Mouse (Mus musculus) forebrain, embryonic 10.5 days (tissue): Measurements from ENCODE around the gene Tmem184b. TPM values are rescaled to one million over a fixed set of nuclear protein-coding genes. Genes with fewer than 3 reads are reported as not detected.
A peak's percentile ranks its signal among the peaks of the same experiment; 100 is the strongest.

Source experiments
- DNase-seq: peaks from one replicate; pipeline ENCODE4 v3.0.0-alpha.2; 2017; ENCODE audit warnings: low spot score; ENCODE audit errors: extremely low spot score
- H3K27ac ChIP-seq: fragments of 300-500 bp; sonication (generic); 2 replicates; pipeline ENCODE4 v1.5.1; 2016; ENCODE audit warnings: mild to moderate bottlenecking
- H3K27me3 ChIP-seq: fragments of 300-500 bp; sonication (generic); 2 replicates; pipeline ENCODE4 v1.6.1; 2016; ENCODE audit warnings: mild to moderate bottlenecking; ENCODE audit not compliant: poor library complexity, severe bottlenecking
- H3K36me3 ChIP-seq: fragments of 300-500 bp; sonication (generic); replicated peaks from 2 replicates; pipeline ENCODE4 v1.6.1; 2016; ENCODE audit warnings: mild to moderate bottlenecking, moderate library complexity
- H3K4me1 ChIP-seq: fragments of 300-500 bp; sonication (generic); 2 replicates; pipeline ENCODE4 v1.6.1; 2016
- H3K4me3 ChIP-seq: fragments of 300-500 bp; sonication (generic); 2 replicates; pipeline ENCODE4 v1.5.1; 2016; ENCODE audit warnings: mild to moderate bottlenecking, moderate library complexity
- H3K9me3 ChIP-seq: fragments of 300-500 bp; sonication (generic); 2 replicates; pipeline ENCODE4 v1.6.1; 2016; ENCODE audit warnings: mild to moderate bottlenecking, moderate library complexity
- WGBS: fragments of 180-500 bp; shearing (Covaris S2); methylation state at CpG from one replicate; pipeline ENCODE4 v1.1.7; 2016; 5-methylcytosine and 5-hydroxymethylcytosine counted together
- polyA plus RNA-seq: library from polyadenylated mRNA; unstranded; fragments of >200 nt; fragmentation: Nextera tagmentation; extraction: Ambion mirVana; gene quantifications from 2 replicates; pipeline ENCODE4 v1.2.1, GENCODE M21; 2016

The Tmem184b gene
- polyA plus RNA-seq, 1 experiment from 2014 or later, result 50.0 TPM

GRCm38 (mm10) chr15:79438209-79438810, 34.9 kb upstream of the Tmem184b start:
- H3K27me3 ChIP-seq, result 0 out of 2 replicates have a peak, but pooled peaks cover 4% of the 10 kb centered on the region
- H3K36me3 ChIP-seq, result peaks cover 65% of the 10 kb centered on the region
- no peak for DNase-seq
- WGBS, result 93% methylated on average over 6 of the region's 6 CpGs
- H3K9me3 ChIP-seq, result no peaks in the 10 kb centered on the region
- H3K4me1 ChIP-seq, result peaks cover 78% of the 10 kb centered on the region
- no peak overlapping the region for H3K27ac ChIP-seq
- no peak overlapping the region for H3K4me3 ChIP-seq

- WGBS, result 90% methylated on average over 12 of the region's 12 CpGs
- Histone ChIP-seq H3K27me3 (no peaks in the 10 kb centered on the region), H3K27ac (no peak overlapping the region), H3K4me3 (no peak overlapping the region), H3K36me3 (peaks cover 71% of the 10 kb centered on the region), H3K4me1 (peaks cover 76% of the 10 kb centered on the region), H3K9me3 (no peaks in the 10 kb centered on the region)
- DNase-seq, result no peak
Observed at GRCm38 (mm10) chr15:79437541-79438208, 34.3 kb upstream of the Tmem184b start.

DNA sequence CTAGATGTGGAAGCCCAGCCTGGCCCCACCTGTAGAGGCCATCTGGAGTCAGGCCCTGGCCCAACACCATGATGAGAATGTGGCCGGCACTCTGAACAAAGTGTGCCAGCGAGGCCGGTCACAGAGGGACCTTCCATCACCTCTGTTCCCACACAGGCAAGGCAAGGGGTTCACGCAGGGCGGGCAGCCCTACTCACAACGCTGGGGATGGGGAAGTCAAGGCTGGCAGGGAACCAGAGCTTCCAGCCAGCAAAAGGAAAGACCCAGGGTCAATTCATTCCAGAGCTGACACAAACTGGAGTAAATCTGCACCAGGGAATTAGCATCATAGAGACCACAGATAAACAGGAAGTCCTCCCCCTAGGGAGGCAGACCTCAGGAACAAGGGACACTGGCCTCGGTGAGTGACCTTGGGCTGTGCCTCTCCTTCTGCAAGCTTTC, 33.1 kb upstream of the Tmem184b start:
- no peak overlapping the region for H3K4me3 ChIP-seq
- H3K27me3 ChIP-seq, result no peaks in the 10 kb centered on the region
- no peak overlapping the region for H3K27ac ChIP-seq
- 71% methylated on average over 7 of the region's 7 CpGs for WGBS
- H3K36me3 ChIP-seq, result peaks cover 83% of the 10 kb centered on the region
- no peak for DNase-seq
- H3K9me3 ChIP-seq, result no peaks in the 10 kb centered on the region
- H3K4me1 ChIP-seq, result peaks cover 69% of the 10 kb centered on the region

DNA sequence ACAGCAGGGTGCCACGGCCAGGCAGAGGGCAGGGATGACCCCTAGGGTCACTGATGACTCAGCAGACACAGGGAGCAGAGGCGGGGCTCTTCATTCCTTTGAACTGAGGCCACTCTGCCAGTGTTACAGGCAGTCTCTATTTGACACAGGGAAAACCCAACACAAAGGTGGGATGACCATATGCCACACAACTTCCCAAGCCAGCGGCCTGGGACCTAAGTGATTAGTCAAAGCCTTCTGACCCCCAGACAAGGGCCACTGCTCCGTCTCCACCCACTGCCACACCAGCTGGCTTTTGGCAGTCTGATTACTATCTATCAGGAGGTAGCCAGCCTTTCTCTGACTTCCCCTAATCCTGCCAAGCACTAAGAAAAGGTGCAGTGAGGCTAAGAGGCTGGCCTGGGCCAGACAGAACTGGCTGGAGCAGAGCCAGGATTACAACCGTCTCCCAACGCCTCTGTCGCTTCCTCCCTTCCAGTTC, 31.9 kb upstream of the Tmem184b start:
- H3K9me3 ChIP-seq, result no peaks in the 10 kb centered on the region
- H3K27me3 ChIP-seq, result no peaks in the 10 kb centered on the region
- peaks cover 96% of the 10 kb centered on the region for H3K36me3 ChIP-seq
- H3K4me3 ChIP-seq, result no peak overlapping the region
- peak overlapping the region; percentile 27; the same call in 1 of the 2 replicates for H3K27ac ChIP-seq
- DNase-seq, result no peak
- peaks cover 59% of the 10 kb centered on the region for H3K4me1 ChIP-seq
- WGBS, result 53% methylated on average over 7 of the region's 7 CpGs

- H3K4me1 ChIP-seq, result peaks cover 36% of the 10 kb centered on the region
- H3K36me3 ChIP-seq, result peaks cover 100% of the 10 kb centered on the region
- no peak overlapping the region for H3K27ac ChIP-seq
- DNase-seq, result no peak
- H3K27me3 ChIP-seq, result no peaks in the 10 kb centered on the region
- WGBS, result 61% methylated on average over 21 of the region's 21 CpGs
- no peaks in the 10 kb centered on the region for H3K9me3 ChIP-seq
- no peak overlapping the region for H3K4me3 ChIP-seq
Observed at GRCm38 (mm10) chr15:79432892-79433291, 29.5 kb upstream of the Tmem184b start.

DNA sequence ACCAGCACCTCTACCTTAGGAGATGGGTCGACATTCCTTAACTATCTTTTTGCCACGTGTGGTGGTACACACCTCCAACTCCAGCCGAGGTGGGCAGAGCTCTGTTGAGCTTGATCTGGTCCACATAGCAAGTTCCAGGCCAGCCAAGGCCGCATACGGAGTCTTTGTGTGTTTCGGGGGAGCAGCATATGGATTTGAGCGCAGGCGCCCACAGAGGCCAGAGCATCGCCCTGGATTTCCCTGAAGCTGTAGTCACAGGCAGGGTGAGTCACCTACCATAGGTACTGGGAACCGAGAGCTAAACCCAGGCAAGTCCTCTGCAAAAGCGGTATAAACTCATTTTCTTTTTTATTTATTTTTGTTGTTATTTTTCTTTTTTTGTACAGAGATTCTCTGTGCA, 29.0 kb upstream of the Tmem184b start:
- peaks cover 30% of the 10 kb centered on the region for H3K4me1 ChIP-seq

GRCm38 (mm10) chr15:79431925-79432324, 28.6 kb upstream of the Tmem184b start:
- WGBS, result 80% methylated on average over 7 of the region's 7 CpGs
- DNase-seq, result no peak
- 0 out of 2 replicates have a peak overlapping the region, but pooled peaks have one; percentile 17 for H3K27ac ChIP-seq
- no peak overlapping the region for H3K4me3 ChIP-seq
- peaks cover 26% of the 10 kb centered on the region for H3K4me1 ChIP-seq
- H3K36me3 ChIP-seq, result peaks cover 100% of the 10 kb centered on the region
- H3K9me3 ChIP-seq, result no peaks in the 10 kb centered on the region
- H3K27me3 ChIP-seq, result no peaks in the 10 kb centered on the region

More for the DNA sequence above, 29.0 kb upstream of the Tmem184b start:
- 91% methylated on average over 11 of the region's 11 CpGs for WGBS
- Histone ChIP-seq H3K36me3 (peaks cover 100% of the 10 kb centered on the region), H3K27ac (0 out of 2 replicates have a peak overlapping the region, but pooled peaks have one; percentile 17), H3K9me3 (no peaks in the 10 kb centered on the region), H3K27me3 (no peaks in the 10 kb centered on the region), H3K4me3 (no peak overlapping the region)
- DNase-seq, result no peak

GRCm38 (mm10) chr15:79430461-79431000, 27.2 kb upstream of the Tmem184b start:
- Histone ChIP-seq H3K4me3 (no peak overlapping the region), H3K9me3 (no peaks in the 10 kb centered on the region), H3K4me1 (peaks cover 12% of the 10 kb centered on the region), H3K27me3 (no peaks in the 10 kb centered on the region), H3K27ac (no peak overlapping the region), H3K36me3 (peaks cover 100% of the 10 kb centered on the region)
- 80% methylated on average over 10 of the region's 10 CpGs for WGBS
- no peak for DNase-seq

- Histone ChIP-seq H3K36me3 (peaks cover 100% of the 10 kb centered on the region), H3K4me1 (peaks cover 7% of the 10 kb centered on the region), H3K9me3 (no peaks in the 10 kb centered on the region), H3K27me3 (no peaks in the 10 kb centered on the region), H3K4me3 (no peak overlapping the region), H3K27ac (no peak overlapping the region)
- WGBS, result 88% methylated on average over 9 of the region's 9 CpGs
- DNase-seq, result no peak
Observed at GRCm38 (mm10) chr15:79429994-79430393, 26.6 kb upstream of the Tmem184b start.

- peaks cover 100% of the 10 kb centered on the region for H3K36me3 ChIP-seq
- WGBS, result 90% methylated on average over 12 of the region's 12 CpGs
- no peak for DNase-seq
- H3K4me3 ChIP-seq, result no peak overlapping the region
- H3K27ac ChIP-seq, result no peak overlapping the region
- no peaks in the 10 kb centered on the region for H3K9me3 ChIP-seq
- peaks cover 5% of the 10 kb centered on the region; the same call in 1 of the 2 replicates for H3K4me1 ChIP-seq
- no peaks in the 10 kb centered on the region for H3K27me3 ChIP-seq
Observed at GRCm38 (mm10) chr15:79429527-79429926, 26.2 kb upstream of the Tmem184b start.

DNA sequence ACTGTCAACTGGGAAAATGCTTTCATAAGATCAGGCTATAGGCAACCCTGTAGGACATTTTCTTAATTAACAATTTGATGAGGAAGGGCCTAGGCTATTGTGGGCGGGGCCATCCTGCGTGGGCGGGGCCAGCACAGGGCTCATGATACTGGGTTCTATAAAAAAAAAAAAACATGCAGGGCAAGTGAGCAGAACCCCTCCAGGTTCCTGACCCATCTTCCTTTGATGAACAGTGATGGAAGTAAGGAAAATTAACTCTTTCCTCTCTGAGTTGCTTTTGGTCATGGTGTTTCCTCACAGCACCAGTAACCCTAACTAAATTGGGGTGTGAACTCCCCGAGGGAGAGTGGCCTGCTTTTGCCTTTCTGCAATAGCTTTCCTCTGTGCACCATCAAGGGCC, 25.2 kb upstream of the Tmem184b start:
- Histone ChIP-seq H3K9me3 (no peaks in the 10 kb centered on the region), H3K4me3 (no peak overlapping the region), H3K4me1 (peaks cover 5% of the 10 kb centered on the region; the same call in 1 of the 2 replicates), H3K36me3 (peaks cover 100% of the 10 kb centered on the region), H3K27ac (no peak overlapping the region), H3K27me3 (no peaks in the 10 kb centered on the region)
- WGBS, result 82% methylated on average over 4 of the region's 4 CpGs
- no peak for DNase-seq

GRCm38 (mm10) chr15:79427516-79427915, 24.1 kb upstream of the Tmem184b start:
- Histone ChIP-seq H3K27ac (no peak overlapping the region), H3K9me3 (no peaks in the 10 kb centered on the region), H3K27me3 (no peaks in the 10 kb centered on the region), H3K36me3 (peaks cover 100% of the 10 kb centered on the region), H3K4me3 (no peak overlapping the region), H3K4me1 (no peaks in the 10 kb centered on the region)
- DNase-seq, result no peak
- WGBS, result 94% methylated on average over 6 of the region's 6 CpGs

DNA sequence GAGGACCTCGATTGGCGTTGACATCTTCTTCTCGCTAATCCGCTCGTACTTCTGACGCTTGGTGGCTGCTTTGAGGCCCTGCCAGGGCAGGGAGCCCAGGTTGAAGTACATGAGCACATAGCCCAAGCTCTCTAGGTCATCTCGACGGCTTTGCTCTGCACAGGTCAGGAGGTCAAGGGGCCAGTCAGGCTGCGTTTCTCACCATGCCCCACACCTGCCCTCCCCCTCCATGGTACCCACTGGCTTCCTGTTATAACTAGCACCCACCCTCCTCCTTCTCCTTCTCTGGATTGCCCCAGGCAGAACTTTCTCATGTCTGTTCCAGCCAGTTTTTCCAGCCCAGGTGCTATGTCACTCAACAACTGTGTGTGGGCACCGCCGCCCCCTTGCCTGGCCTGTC, 22.1 kb upstream of the Tmem184b start:
- DNase-seq, result no peak
- Histone ChIP-seq H3K4me3 (no peak overlapping the region), H3K9me3 (no peaks in the 10 kb centered on the region), H3K27ac (no peak overlapping the region), H3K27me3 (no peaks in the 10 kb centered on the region), H3K4me1 (no peaks in the 10 kb centered on the region), H3K36me3 (peaks cover 100% of the 10 kb centered on the region)
- WGBS, result 83% methylated on average over 11 of the region's 11 CpGs
